In genomic region chr2:50149257-50150202, GRCm38 (mm10) we compare ENCODE assay signal across 25 mouse cellular contexts.
DNase-seq lines count a peak whose midpoint lies in the region; ATAC-seq and TF ChIP-seq lines count a peak whose summit lies in the region.
"Had no signal": no experiment of that assay in that cellular context is flagged by ENCODE, and none has a peak within 500 bp of the region (broad histone marks: within the 10 kb centered on the region; RNA-seq: fewer than 3 reads in every experiment).

No protein-coding gene starts in this region.

- H3K9me3 ChIP-seq in stomach, embryonic 14.5 days (ENCODE audit: control insufficient read depth, low read depth, low read length): no peaks in the 10 kb centered on the region
- no peaks in the 10 kb centered on the region for H3K9me3 ChIP-seq in stomach, postnatal 0 days (ENCODE audit: control insufficient read depth, low read length)
- H3K9me3 ChIP-seq in neural tube, embryonic 13.5 days: no peaks in the 10 kb centered on the region
- H3K9me3 ChIP-seq in stomach, embryonic 16.5 days (replicated peaks; ENCODE audit: control insufficient read depth, low read length): no peaks in the 10 kb centered on the region
- H3K9me3 ChIP-seq: heart, embryonic 13.5 days; limb, embryonic 12.5 days; liver, embryonic 15.5 days; midbrain, embryonic 10.5 days; midbrain, embryonic 15.5 days had no signal

- peak; percentile 50 for DNase-seq in kidney, adult 9 months
- no peak for DNase-seq in kidney, postnatal 14 days
- DNase-seq in stomach, postnatal 0 days (ENCODE audit: low spot score): no peak
- no peak for DNase-seq in urinary bladder, adult 18-20 months (ENCODE audit: low spot score in 2 of 2)
- DNase-seq in embryo, embryonic 10 days (ENCODE audit: low spot score): no peak
- DNase-seq: adrenal gland, postnatal 25 days; B cell, adult 2 months; cerebellum, adult 18-20 months; cerebellum, postnatal 25 days; gastrocnemius, postnatal 36 days; heart, adult 2 months; heart, postnatal 10 days; kidney, postnatal 10 days; layer of hippocampus, adult 9-11 months; right cerebral cortex, postnatal 14 days had no signal

- TF ChIP-seq EP300 in stomach, postnatal 0 days (optimal IDR thresholded peaks at IDR 0.05): no peak

- 0 out of 2 replicates have a peak, but pooled peaks cover 3% of the 10 kb centered on the region for H3K4me1 ChIP-seq in stomach, embryonic 14.5 days (ENCODE audit: control insufficient read depth, insufficient read depth, low read length)
- peaks cover 2% of the 10 kb centered on the region; the same call in 1 of the 2 replicates for H3K4me1 ChIP-seq in stomach, postnatal 0 days (replicated peaks; ENCODE audit: control insufficient read depth, insufficient read depth)
- H3K4me1 ChIP-seq in neural tube, embryonic 13.5 days (replicated peaks): peaks cover 7% of the 10 kb centered on the region
- H3K4me1 ChIP-seq in stomach, embryonic 16.5 days (ENCODE audit: control insufficient read depth, insufficient read depth, low read length): no peaks in the 10 kb centered on the region; the same call in 1 of the 2 replicates
- H3K4me1 ChIP-seq: liver, embryonic 15.5 days; midbrain, embryonic 15.5 days had no signal

- H3K9ac ChIP-seq in stomach, embryonic 14.5 days (replicated peaks; ENCODE audit: low read depth, low read length): no peak overlapping the region
- H3K9ac ChIP-seq in stomach, postnatal 0 days (ENCODE audit: low read length): no peak overlapping the region
- H3K9ac ChIP-seq in neural tube, embryonic 13.5 days: no peak overlapping the region
- no peak overlapping the region for H3K9ac ChIP-seq in stomach, embryonic 16.5 days (ENCODE audit: low read length)
- H3K9ac ChIP-seq: heart, embryonic 13.5 days; limb, embryonic 12.5 days; liver, embryonic 15.5 days; lung, embryonic 14.5 days; midbrain, embryonic 15.5 days had no signal

- H3K27me3 ChIP-seq in stomach, embryonic 14.5 days (ENCODE audit: control insufficient read depth, insufficient read depth, low read length): no peaks in the 10 kb centered on the region
- no peaks in the 10 kb centered on the region for H3K27me3 ChIP-seq in stomach, postnatal 0 days (ENCODE audit: control insufficient read depth, insufficient read depth, low read length)
- peaks cover 20% of the 10 kb centered on the region for H3K27me3 ChIP-seq in neural tube, embryonic 13.5 days
- H3K27me3 ChIP-seq in stomach, embryonic 16.5 days (ENCODE audit: control insufficient read depth, insufficient read depth, low read length): no peaks in the 10 kb centered on the region
- H3K27me3 ChIP-seq: heart, embryonic 13.5 days; limb, embryonic 12.5 days; liver, embryonic 15.5 days; midbrain, embryonic 15.5 days had no signal

- no peak overlapping the region for H3K4me3 ChIP-seq in stomach, embryonic 14.5 days (ENCODE audit: low read depth, low read length)
- H3K4me3 ChIP-seq in stomach, postnatal 0 days (ENCODE audit: low read depth, low read length): no peak overlapping the region
- H3K4me3 ChIP-seq in neural tube, embryonic 13.5 days: no peak overlapping the region
- no peak overlapping the region for H3K4me3 ChIP-seq in stomach, embryonic 16.5 days (replicated peaks; ENCODE audit: low read length)
- H3K4me3 ChIP-seq: heart, adult 2 months; heart, embryonic 13.5 days; limb, embryonic 12.5 days; liver, embryonic 15.5 days; midbrain, embryonic 10.5 days; midbrain, embryonic 15.5 days had no signal

- no peak for TF ChIP-seq CTCF in stomach, postnatal 0 days (IDR thresholded peaks at IDR 0.05; ENCODE audit: low read depth)

- WGBS in stomach, embryonic 14.5 days: 63% methylated on average over 6 of the region's 6 CpGs
- WGBS in stomach, postnatal 0 days: 47% methylated on average over 6 of the region's 6 CpGs
- 62% methylated on average over 6 of the region's 6 CpGs for WGBS in neural tube, embryonic 13.5 days
- 57% methylated on average over 6 of the region's 6 CpGs for WGBS in stomach, embryonic 16.5 days

- H3K36me3 ChIP-seq in stomach, embryonic 14.5 days (ENCODE audit: control insufficient read depth, insufficient read depth, low read length): no peaks in the 10 kb centered on the region
- H3K36me3 ChIP-seq in stomach, postnatal 0 days (ENCODE audit: control insufficient read depth, insufficient read depth, low read length): no peaks in the 10 kb centered on the region
- no peaks in the 10 kb centered on the region for H3K36me3 ChIP-seq in neural tube, embryonic 13.5 days
- H3K36me3 ChIP-seq in stomach, embryonic 16.5 days (ENCODE audit: control insufficient read depth, insufficient read depth, low read length): no peaks in the 10 kb centered on the region
- H3K36me3 ChIP-seq: heart, embryonic 13.5 days; limb, embryonic 12.5 days; liver, embryonic 15.5 days; midbrain, embryonic 10.5 days; midbrain, embryonic 15.5 days had no signal

- H3K4me2 ChIP-seq in stomach, embryonic 14.5 days (replicated peaks; ENCODE audit: low read depth, low read length): no peak overlapping the region
- H3K4me2 ChIP-seq in stomach, postnatal 0 days (replicated peaks; ENCODE audit: low read depth): no peak overlapping the region
- no peak overlapping the region for H3K4me2 ChIP-seq in neural tube, embryonic 13.5 days
- no peak overlapping the region for H3K4me2 ChIP-seq in stomach, embryonic 16.5 days (ENCODE audit: low read depth, low read length)
- H3K4me2 ChIP-seq: heart, embryonic 13.5 days; limb, embryonic 12.5 days; liver, embryonic 15.5 days; lung, embryonic 14.5 days; midbrain, embryonic 15.5 days had no signal

- ATAC-seq in stomach, embryonic 14.5 days (ENCODE audit: insufficient number of reproducible peaks, insufficient read depth, low FRiP score, low read depth): 0 out of 2 replicates have a peak, but pooled peaks have one; percentile 19
- ATAC-seq in stomach, postnatal 0 days (ENCODE audit: low FRiP score, low TSS enrichment): no peak
- peak; percentile 45 for ATAC-seq in neural tube, embryonic 13.5 days (ENCODE audit: low read depth)
- ATAC-seq in stomach, embryonic 16.5 days (ENCODE audit: insufficient read depth, low FRiP score): peak; percentile 62; the same call in 1 of the 2 replicates
- ATAC-seq: forebrain, embryonic 14.5 days had no signal

- peak overlapping the region; percentile 44; the same call in 1 of the 2 replicates for H3K27ac ChIP-seq in stomach, embryonic 14.5 days (ENCODE audit: low read length)
- H3K27ac ChIP-seq in stomach, postnatal 0 days (replicated peaks): no peak overlapping the region
- H3K27ac ChIP-seq in neural tube, embryonic 13.5 days (replicated peaks): no peak overlapping the region
- H3K27ac ChIP-seq in stomach, embryonic 16.5 days (ENCODE audit: low read length): peak overlapping the region; percentile 64; the same call in 1 of the 2 replicates
- H3K27ac ChIP-seq: heart, adult 2 months; heart, embryonic 13.5 days; limb, embryonic 12.5 days; liver, embryonic 15.5 days; midbrain, embryonic 10.5 days; midbrain, embryonic 15.5 days had no signal

Comparison
In these comparisons a context has a peak if more than half of its experiments do, and no peak if none do; other contexts are left out.
1. H3K27ac ChIP-seq: peak in stomach, embryonic 14.5 days (single experiment) and stomach, embryonic 16.5 days (single experiment); none in stomach, postnatal 0 days (single experiment) and neural tube, embryonic 13.5 days (single experiment).